In the genomic region with DNA sequence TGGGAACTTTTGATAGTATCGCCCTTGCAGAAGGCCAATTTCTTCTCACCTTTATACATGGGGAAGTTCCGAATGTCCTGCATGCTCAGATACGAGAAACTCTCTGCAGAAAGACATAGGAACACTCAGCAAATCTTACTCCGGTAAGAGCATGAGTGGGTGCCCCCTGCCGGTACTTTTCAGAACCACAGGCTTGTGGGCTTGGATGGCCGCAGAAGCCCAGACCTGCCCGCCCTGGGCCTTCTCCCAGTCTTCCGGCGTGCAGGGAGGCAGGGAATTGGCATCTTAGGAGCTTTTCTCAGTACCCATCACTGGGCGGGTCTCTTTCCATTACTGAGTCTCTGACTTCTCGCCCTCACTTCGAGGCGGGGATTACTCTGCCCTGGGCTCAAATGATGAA, we compare ENCODE assay signal across 8 mouse cellular contexts. TPM values are rescaled to one million over a fixed set of nuclear protein-coding genes. Genes with fewer than 3 reads are reported as not detected.
DNase-seq lines count a peak whose midpoint lies in the region; ATAC-seq and TF ChIP-seq lines count a peak whose summit lies in the region.

No protein-coding gene starts in this region.

- no peaks in the 10 kb centered on the region for H3K9me3 ChIP-seq in G1E (replicated peaks)
- H3K9me3 ChIP-seq in hindbrain, embryonic 10.5 days = no peaks in the 10 kb centered on the region
- no peaks in the 10 kb centered on the region for H3K9me3 ChIP-seq in lung, postnatal 0 days (ENCODE audit: low read length)

- no peak overlapping the region for H3K9ac ChIP-seq in lung, postnatal 0 days (replicated peaks; ENCODE audit: low read depth)

- H3K4me3 ChIP-seq in G1E (ENCODE audit: low read depth, low read length) = no peak overlapping the region
- H3K4me3 ChIP-seq in hindbrain, embryonic 10.5 days = peak overlapping the region; percentile 5
- no peak overlapping the region for H3K4me3 ChIP-seq in lung, postnatal 0 days (ENCODE audit: low read depth, low read length)

- peaks cover 14% of the 10 kb centered on the region for H3K27me3 ChIP-seq in G1E (ENCODE audit: insufficient read depth, low read length)
- H3K27me3 ChIP-seq in hindbrain, embryonic 10.5 days (ENCODE audit: insufficient read depth, poor library complexity, severe bottlenecking) = peaks cover 57% of the 10 kb centered on the region
- peaks cover 18% of the 10 kb centered on the region; the same call in 1 of the 2 replicates for H3K27me3 ChIP-seq in lung, postnatal 0 days (replicated peaks; ENCODE audit: insufficient read depth, low read length)

- peak; percentile 44 for DNase-seq in G1E (ENCODE audit: low spot score)
- peak; percentile 68 for DNase-seq in cerebellum, adult 11-12 months
- peak; percentile 82 for DNase-seq in forelimb bud, embryonic 11.5 days (ENCODE audit: low read depth, low spot score)
- DNase-seq in hindbrain, embryonic 10.5 days (ENCODE audit: low spot score) = peak; percentile 92
- DNase-seq in layer of hippocampus, adult 8-10 months (ENCODE audit: low spot score in 2 of 2) = peak; percentile 55 to 84
- peak; percentile 78 for DNase-seq in lung, postnatal 0 days (ENCODE audit: low spot score)
- DNase-seq in retina, adult 2 months (ENCODE audit: low read depth, low spot score) = peak; percentile 53
- DNase-seq in thymus, postnatal 25 days = peak; percentile 75

- H3K27ac ChIP-seq in hindbrain, embryonic 10.5 days = no peak overlapping the region
- no peak overlapping the region for H3K27ac ChIP-seq in lung, postnatal 0 days (ENCODE audit: low read length)

- no peak; the same call in 1 of the 2 replicates for ATAC-seq in G1E (ENCODE audit: extremely low read depth, insufficient number of reproducible peaks, low FRiP score, poor library complexity, severe bottlenecking)
- ATAC-seq in lung, postnatal 0 days = 0 out of 2 replicates have a peak, but pooled peaks have one; percentile 11

- WGBS in hindbrain, embryonic 10.5 days = 2% methylated on average over 13 of the region's 13 CpGs
- 2% methylated on average over 13 of the region's 13 CpGs for WGBS in lung, postnatal 0 days

- 0 out of 2 replicates have a peak overlapping the region, but pooled peaks have one; percentile 2 for H3K4me2 ChIP-seq in lung, postnatal 0 days (replicated peaks; ENCODE audit: low read depth, low read length)

- H3K4me1 ChIP-seq in G1E (ENCODE audit: insufficient read depth, low read depth, low read length) = peaks cover 10% of the 10 kb centered on the region; the same call in 1 of the 2 replicates
- H3K4me1 ChIP-seq in hindbrain, embryonic 10.5 days (replicated peaks) = peaks cover 19% of the 10 kb centered on the region
- H3K4me1 ChIP-seq in lung, postnatal 0 days (ENCODE audit: insufficient read depth, low read depth, low read length) = no peaks in the 10 kb centered on the region

- H3K36me3 ChIP-seq in G1E (replicated peaks) = no peaks in the 10 kb centered on the region
- no peaks in the 10 kb centered on the region for H3K36me3 ChIP-seq in hindbrain, embryonic 10.5 days
- no peaks in the 10 kb centered on the region for H3K36me3 ChIP-seq in lung, postnatal 0 days (ENCODE audit: insufficient read depth, low read length)

- TF ChIP-seq CTCF in G1E (IDR thresholded peaks at IDR 0.05; ENCODE audit: low read depth, low read length) = peak; percentile 25; the same call in 1 of the 2 replicates
- peak; percentile 85 for TF ChIP-seq CTCF in lung, postnatal 0 days (IDR thresholded peaks at IDR 0.05)

- no peak for TF ChIP-seq EP300 in lung, postnatal 0 days (IDR thresholded peaks at IDR 0.05)

RNA-seq across cellular contexts. Expression of gene Faah, which starts 33.6 kb away (rescaled TPM):
- total RNA-seq in G1E (2014; fragmentation: Nextera tagmentation) (0.73 and 1.7 TPM in 2 replicates), G1E (2017) (1.0 and 1.4 TPM in 2 replicates)
- polyA plus RNA-seq in G1E (2012) = 0.46 and 0.78 TPM in 2 replicates
- 2.6 and 4.4 TPM in 2 replicates for polyA plus RNA-seq in hindbrain, embryonic 10.5 days (2016; fragmentation: Nextera tagmentation; extraction: Ambion mirVana)
- total RNA-seq in layer of hippocampus, adult 8-10 months (2022) = 100 to 1,000 TPM; 125 to 145 (median 136) TPM
- 12.1 and 13.4 TPM in 2 replicates for polyA plus RNA-seq in lung, postnatal 0 days (2015; fragmentation: Nextera tagmentation; extraction: Ambion mirVana)

RNA-seq across cellular contexts. Expression of gene Dmbx1, which starts 44.4 kb away (rescaled TPM):
- total RNA-seq in G1E (2014; fragmentation: Nextera tagmentation) (not detected in 2 replicates), G1E (2017) (0.06 and 0.11 TPM in 2 replicates)
- polyA plus RNA-seq in G1E (2012) = 0.01 TPM in 1 of 2 replicates, not detected in the other
- polyA plus RNA-seq in hindbrain, embryonic 10.5 days (2016; fragmentation: Nextera tagmentation; extraction: Ambion mirVana) = 3.2 and 4.0 TPM in 2 replicates
- total RNA-seq in layer of hippocampus, adult 8-10 months (2022) = under 1 TPM in 1 of 4 experiments, not detected in 3; 0.08 TPM
- not detected in 2 replicates for polyA plus RNA-seq in lung, postnatal 0 days (2015; fragmentation: Nextera tagmentation; extraction: Ambion mirVana)
